ENCODE assay signal across 8 mouse cellular contexts in the genomic region with DNA sequence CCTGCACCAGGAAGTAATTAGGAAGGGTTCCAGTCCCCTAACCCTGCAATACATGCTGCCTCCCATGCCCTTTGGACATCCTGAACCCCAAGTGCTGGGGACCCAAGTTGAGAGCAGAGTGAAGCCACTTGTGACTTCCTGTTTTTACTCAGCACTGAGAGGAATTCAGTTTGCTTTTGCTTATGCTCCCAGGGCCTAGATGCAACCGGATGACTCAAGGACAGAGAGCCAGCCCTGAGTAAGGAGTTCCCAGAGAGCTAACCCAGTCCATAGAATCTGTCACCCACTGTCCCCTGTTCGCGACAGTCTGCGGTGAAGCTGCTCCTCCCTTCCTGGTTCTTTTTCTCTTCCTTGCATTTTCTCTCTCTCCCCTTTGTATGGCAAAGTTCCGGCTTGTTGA. TPM values are rescaled to one million over a fixed set of nuclear protein-coding genes. Genes with fewer than 3 reads are reported as not detected.
DNase-seq lines count a peak whose midpoint lies in the region; ATAC-seq lines count a peak whose summit lies in the region.

No protein-coding gene starts in this region.

- H3K4me1 ChIP-seq in kidney, embryonic 16.5 days (ENCODE audit: insufficient read depth, low read length), result peaks cover 15% of the 10 kb centered on the region
- H3K4me1 ChIP-seq in embryonic facial prominence, embryonic 15.5 days, result peaks cover 26% of the 10 kb centered on the region
- peaks cover 39% of the 10 kb centered on the region for H3K4me1 ChIP-seq in neural tube, embryonic 14.5 days (ENCODE audit: control insufficient read depth, insufficient read depth, low read length)

- no peaks in the 10 kb centered on the region for H3K36me3 ChIP-seq in kidney, embryonic 16.5 days (ENCODE audit: insufficient read depth, low read length)
- H3K36me3 ChIP-seq in embryonic facial prominence, embryonic 15.5 days, result no peaks in the 10 kb centered on the region
- no peaks in the 10 kb centered on the region for H3K36me3 ChIP-seq in neural tube, embryonic 14.5 days (ENCODE audit: control insufficient read depth, insufficient read depth, low read length)

- ATAC-seq in kidney, embryonic 16.5 days (ENCODE audit: low FRiP score, low TSS enrichment), result no peak
- ATAC-seq in embryonic facial prominence, embryonic 15.5 days (ENCODE audit: insufficient number of reproducible peaks, low FRiP score, low TSS enrichment, low read depth), result no peak
- ATAC-seq in neural tube, embryonic 14.5 days (ENCODE audit: low read depth), result no peak

- DNase-seq in kidney, postnatal 10 days, result peak; percentile 22
- peak; percentile 21 to 44 for DNase-seq in kidney, postnatal 36 days
- DNase-seq in urinary bladder, adult 18-20 months (ENCODE audit: low spot score in 2 of 2), result no peak
- DNase-seq in frontal cortex, postnatal 36 days (ENCODE audit: low spot score in 2 of 2), result no peak
- DNase-seq in gastrocnemius, postnatal 10 days, result no peak

- no peak overlapping the region for H3K9ac ChIP-seq in kidney, embryonic 16.5 days (replicated peaks; ENCODE audit: low read length)
- no peak overlapping the region for H3K9ac ChIP-seq in embryonic facial prominence, embryonic 15.5 days
- peak overlapping the region; percentile 88; the same call in 1 of the 2 replicates for H3K9ac ChIP-seq in neural tube, embryonic 14.5 days (replicated peaks; ENCODE audit: low read depth, low read length)

- H3K27me3 ChIP-seq in kidney, embryonic 16.5 days (ENCODE audit: insufficient read depth, low read length), result no peaks in the 10 kb centered on the region
- no peaks in the 10 kb centered on the region for H3K27me3 ChIP-seq in embryonic facial prominence, embryonic 15.5 days
- no peaks in the 10 kb centered on the region for H3K27me3 ChIP-seq in neural tube, embryonic 14.5 days (ENCODE audit: control insufficient read depth, insufficient read depth, low read length)

- H3K4me2 ChIP-seq in kidney, embryonic 16.5 days (replicated peaks; ENCODE audit: low read depth, low read length), result no peak overlapping the region
- 0 out of 2 replicates have a peak overlapping the region, but pooled peaks have one; percentile 88 for H3K4me2 ChIP-seq in embryonic facial prominence, embryonic 15.5 days (replicated peaks)
- peak overlapping the region; percentile 82 for H3K4me2 ChIP-seq in neural tube, embryonic 14.5 days (ENCODE audit: low read depth, low read length)

- no peak overlapping the region for H3K4me3 ChIP-seq in kidney, embryonic 16.5 days (ENCODE audit: low read length)
- no peak overlapping the region for H3K4me3 ChIP-seq in embryonic facial prominence, embryonic 15.5 days (replicated peaks)
- peak overlapping the region; percentile 73 for H3K4me3 ChIP-seq in neural tube, embryonic 14.5 days (ENCODE audit: low read depth, low read length)

- WGBS in kidney, embryonic 16.5 days, result 77% methylated on average over 5 of the region's 5 CpGs
- WGBS in embryonic facial prominence, embryonic 15.5 days, result 74% methylated on average over 5 of the region's 5 CpGs
- WGBS in neural tube, embryonic 14.5 days, result 67% methylated on average over 5 of the region's 5 CpGs

- H3K9me3 ChIP-seq in kidney, embryonic 16.5 days (ENCODE audit: low read length), result no peaks in the 10 kb centered on the region
- H3K9me3 ChIP-seq in embryonic facial prominence, embryonic 15.5 days (replicated peaks), result no peaks in the 10 kb centered on the region
- no peaks in the 10 kb centered on the region for H3K9me3 ChIP-seq in neural tube, embryonic 14.5 days (ENCODE audit: control insufficient read depth, low read length)

- no peak overlapping the region for H3K27ac ChIP-seq in kidney, embryonic 16.5 days (ENCODE audit: low read length)
- no peak overlapping the region for H3K27ac ChIP-seq in embryonic facial prominence, embryonic 15.5 days (replicated peaks)
- no peak overlapping the region for H3K27ac ChIP-seq in neural tube, embryonic 14.5 days (ENCODE audit: low read depth, low read length)

RNA-seq across cellular contexts. Expression of a gene that starts 2.2 kb away (rescaled TPM):
- 7.2 and 8.8 TPM in 2 replicates for polyA plus RNA-seq in kidney, embryonic 16.5 days (2015; fragmentation: Nextera tagmentation; extraction: Ambion mirVana)
- 11.8 and 12.0 TPM in 2 replicates for polyA plus RNA-seq in embryonic facial prominence, embryonic 15.5 days (2015; fragmentation: Nextera tagmentation; extraction: Ambion mirVana)
- 72.6 and 106 TPM in 2 replicates for polyA plus RNA-seq in neural tube, embryonic 14.5 days (2014; fragmentation: Nextera tagmentation; extraction: Ambion mirVana)
- 10 to 100 TPM; 12.0 to 12.5 TPM for total RNA-seq in gastrocnemius, postnatal 10 days (2021)

Comparison
In these comparisons a context has a peak if more than half of its experiments do, and no peak if none do; other contexts are left out.
1. DNase-seq: peak in kidney, postnatal 10 days (single experiment) and kidney, postnatal 36 days (2 of 2); none in urinary bladder, adult 18-20 months (0 of 2), frontal cortex, postnatal 36 days (0 of 2) and gastrocnemius, postnatal 10 days (single experiment).